Mouse (Mus musculus) kidney, embryonic 14.5 days (tissue): Measurements from ENCODE around the gene Slc16a4. TPM values are rescaled to one million over a fixed set of nuclear protein-coding genes. Genes with fewer than 3 reads are reported as not detected.
A peak's percentile ranks its signal among the peaks of the same experiment; 100 is the strongest.

Experiments
- ATAC-seq: fragments of 200-750 bp; cut with Nextera tagmentation; 2 replicates; pipeline ENCODE4 v1.8.0; 2017; ENCODE audit warnings: moderate number of reproducible peaks, mild to moderate bottlenecking, moderate TSS enrichment, moderate library complexity; ENCODE audit not compliant: low FRiP score, low TSS enrichment
- H3K27ac ChIP-seq: fragments of 300-500 bp; sonication (generic); 2 replicates; pipeline ENCODE4 v1.5.1; 2014; ENCODE audit warnings: low read depth, mild to moderate bottlenecking, low read length, moderate library complexity, mixed read lengths
- H3K27me3 ChIP-seq: fragments of 300-500 bp; sonication (generic); 2 replicates; pipeline ENCODE4 v1.6.1; 2014; ENCODE audit warnings: mild to moderate bottlenecking, low read length; ENCODE audit not compliant: control insufficient read depth, insufficient read depth
- H3K36me3 ChIP-seq: fragments of 300-500 bp; sonication (generic); 2 replicates; pipeline ENCODE4 v1.6.1; 2014; ENCODE audit warnings: low read length, mixed read lengths; ENCODE audit not compliant: control insufficient read depth, insufficient read depth
- H3K4me1 ChIP-seq: fragments of 300-500 bp; sonication (generic); 2 replicates; pipeline ENCODE4 v1.6.1; 2014; ENCODE audit warnings: low read length, mixed read lengths; ENCODE audit not compliant: control insufficient read depth, insufficient read depth
- H3K4me2 ChIP-seq: fragments of 300-500 bp; sonication (generic); replicated peaks from 2 replicates; pipeline ENCODE4 v1.6.1; 2014; ENCODE audit warnings: low read depth, mild to moderate bottlenecking, low read length
- H3K4me3 ChIP-seq: fragments of 300-500 bp; sonication (generic); 2 replicates; pipeline ENCODE4 v1.5.1; 2014; ENCODE audit warnings: mild to moderate bottlenecking, low read length
- H3K9ac ChIP-seq: fragments of 300-500 bp; sonication (generic); 2 replicates; pipeline ENCODE4 v1.6.1; 2014; ENCODE audit warnings: low read depth, mild to moderate bottlenecking, low read length, moderate library complexity
- H3K9me3 ChIP-seq: fragments of 300-500 bp; sonication (generic); 2 replicates; pipeline ENCODE4 v1.6.1; 2016; ENCODE audit warnings: low read length; ENCODE audit not compliant: control insufficient read depth
- WGBS: fragments of 180-500 bp; shearing (Covaris S2); extraction: QIAGEN DNeasy Blood & Tissue Kit; methylation state at CpG from one replicate; pipeline ENCODE4 v1.1.7; 2014; 5-methylcytosine and 5-hydroxymethylcytosine counted together
- polyA plus RNA-seq: library from polyadenylated mRNA; unstranded; fragments of >200 nt; fragmentation: Nextera tagmentation; extraction: Ambion mirVana; gene quantifications from 2 replicates; pipeline ENCODE4 v1.2.1, GENCODE M21; 2014

The Slc16a4 gene
- polyA plus RNA-seq: 4.4 and 5.1 TPM in 2 replicates

DNA sequence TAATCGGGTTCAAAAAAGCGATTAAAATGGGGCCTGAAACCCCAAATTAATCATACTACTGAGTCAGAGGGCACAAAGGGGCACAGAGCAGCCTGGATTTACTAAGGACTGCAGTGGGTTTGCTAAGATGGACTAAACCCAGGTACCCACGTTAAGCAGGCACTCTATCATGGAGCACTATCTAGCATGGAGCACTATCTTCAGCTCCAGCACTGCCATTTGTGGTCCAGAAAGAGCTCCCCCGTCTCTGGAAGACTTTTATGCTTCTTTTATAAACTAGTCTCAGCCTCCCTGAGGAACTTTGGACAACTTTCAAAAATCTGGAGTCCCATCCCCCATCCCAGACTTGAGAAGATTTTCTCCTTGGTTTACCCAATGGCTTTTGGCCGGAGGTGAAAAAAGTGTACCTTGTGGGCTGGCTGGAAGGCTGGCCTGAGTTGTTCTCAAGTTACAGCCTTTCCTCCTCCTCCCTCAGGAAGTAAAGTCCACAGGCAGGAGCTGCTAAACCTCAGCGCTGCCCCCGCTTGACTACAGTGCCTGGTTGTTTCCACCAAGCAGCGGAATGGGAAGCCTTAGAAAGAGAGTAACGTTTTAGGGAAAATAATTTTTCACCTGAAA is at the start of gene Slc16a4:
TSS of gene Slc16a4 (plus strand) at position 467 of the 618 bp plus-strand sequence.
- H3K4me3 ChIP-seq: no peak within 1 kb of the TSS
- WGBS: 19% methylated on average over 9 of the region's 9 CpGs
- H3K4me1 ChIP-seq: no peaks in the 10 kb centered on the region; the same call in 1 of the 2 replicates
- H3K36me3 ChIP-seq: no peaks in the 10 kb centered on the region
- peak; percentile 93 for ATAC-seq
- no peaks in the 10 kb centered on the region for H3K27me3 ChIP-seq
- no peak within 1 kb of the TSS for H3K4me2 ChIP-seq
- no peak within 1 kb of the TSS for H3K9ac ChIP-seq
- no peaks in the 10 kb centered on the region for H3K9me3 ChIP-seq
- H3K27ac ChIP-seq: peak within 1 kb of the TSS; percentile 32; the same call in 1 of the 2 replicates

DNA sequence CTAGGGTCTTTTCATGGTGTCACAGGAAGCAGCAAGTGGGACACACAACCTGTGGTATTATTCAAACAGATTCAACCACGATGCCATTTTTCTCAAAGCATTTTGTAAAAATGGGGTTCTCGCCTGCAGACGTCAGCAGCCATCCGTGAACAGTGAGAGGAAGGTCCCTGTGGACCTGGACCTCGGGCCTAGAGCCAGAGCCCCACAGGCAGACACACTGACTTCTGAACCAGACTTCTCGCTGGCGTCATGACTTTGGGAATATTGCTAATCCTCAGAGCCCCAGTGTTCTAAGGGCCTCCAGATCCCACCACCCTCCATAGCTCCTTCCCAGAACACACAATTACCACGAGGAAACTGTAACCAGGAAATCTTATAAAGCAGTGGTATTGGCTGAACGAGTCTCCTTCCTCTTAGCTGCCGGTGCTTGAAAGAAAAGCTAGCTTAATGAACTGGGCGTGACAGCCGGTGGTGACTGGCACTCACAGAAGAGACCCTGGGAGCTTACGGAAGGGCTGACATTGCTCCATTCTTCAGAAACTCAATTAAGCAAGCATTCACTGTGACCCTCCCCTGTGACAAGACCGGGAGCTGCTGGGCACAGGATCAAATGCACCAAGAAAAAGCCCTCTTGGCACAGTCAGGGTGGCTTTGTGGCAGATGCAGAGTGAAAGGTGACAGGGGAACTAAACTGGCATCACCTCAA is 49.5 kb upstream of the Slc16a4 start:
- H3K27ac ChIP-seq: no peak overlapping the region
- no peaks in the 10 kb centered on the region for H3K4me1 ChIP-seq
- no peak for ATAC-seq
- 0 out of 2 replicates have a peak, but pooled peaks cover 4% of the 10 kb centered on the region for H3K27me3 ChIP-seq
- no peak overlapping the region for H3K9ac ChIP-seq
- no peaks in the 10 kb centered on the region for H3K36me3 ChIP-seq
- WGBS: 46% methylated on average over 14 of the region's 14 CpGs
- H3K9me3 ChIP-seq: no peaks in the 10 kb centered on the region
- H3K4me2 ChIP-seq: no peak overlapping the region
- H3K4me3 ChIP-seq: no peak overlapping the region

DNA sequence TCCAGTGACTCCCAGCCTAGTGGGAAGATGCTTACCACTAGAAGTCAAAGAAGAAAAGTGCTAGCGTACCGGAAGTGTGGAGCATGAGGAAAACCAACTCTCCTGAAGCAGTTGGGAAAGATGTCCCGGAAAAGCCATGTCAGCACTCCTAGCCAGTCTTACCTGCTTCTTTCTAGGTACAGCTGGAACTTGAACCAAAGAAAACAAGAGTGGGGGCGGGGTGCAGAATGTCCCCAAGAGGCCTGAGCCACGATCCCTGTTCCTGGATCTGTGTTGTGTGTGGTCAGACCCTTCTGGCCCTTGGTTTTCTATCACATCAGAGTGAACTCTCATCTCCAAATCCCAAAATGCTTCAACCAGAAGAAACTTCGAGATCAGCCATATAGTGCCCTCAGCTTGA is 44.2 kb upstream of the Slc16a4 start:
- H3K9ac ChIP-seq: no peak overlapping the region
- H3K27me3 ChIP-seq: peaks cover 7% of the 10 kb centered on the region; the same call in 1 of the 2 replicates
- no peak overlapping the region for H3K4me3 ChIP-seq
- H3K4me2 ChIP-seq: no peak overlapping the region
- WGBS: 72% methylated on average over 6 of the region's 6 CpGs
- H3K4me1 ChIP-seq: no peaks in the 10 kb centered on the region
- H3K9me3 ChIP-seq: no peaks in the 10 kb centered on the region
- H3K27ac ChIP-seq: no peak overlapping the region
- H3K36me3 ChIP-seq: no peaks in the 10 kb centered on the region
- no peak for ATAC-seq

- Histone ChIP-seq H3K27ac (no peak overlapping the region), H3K4me2 (no peak overlapping the region), H3K27me3 (peaks cover 2% of the 10 kb centered on the region; the same call in 1 of the 2 replicates), H3K9ac (no peak overlapping the region), H3K4me3 (no peak overlapping the region), H3K36me3 (no peaks in the 10 kb centered on the region), H3K9me3 (no peaks in the 10 kb centered on the region), H3K4me1 (no peaks in the 10 kb centered on the region)
- WGBS: 66% methylated on average over 3 of the region's 3 CpGs
- no peak for ATAC-seq
These were observed 42.0 kb upstream of the Slc16a4 start for GRCm38 (mm10) chr3:107249042-107249441.

- WGBS: 50% methylated on average over 2 of the region's 2 CpGs
- Histone ChIP-seq H3K36me3 (no peaks in the 10 kb centered on the region), H3K4me3 (no peak overlapping the region), H3K4me2 (no peak overlapping the region), H3K27me3 (peaks cover 2% of the 10 kb centered on the region; the same call in 1 of the 2 replicates), H3K9me3 (no peaks in the 10 kb centered on the region), H3K27ac (no peak overlapping the region), H3K9ac (no peak overlapping the region), H3K4me1 (no peaks in the 10 kb centered on the region)
- no peak for ATAC-seq
These were observed 40.7 kb upstream of the Slc16a4 start for GRCm38 (mm10) chr3:107250320-107250719.

DNA sequence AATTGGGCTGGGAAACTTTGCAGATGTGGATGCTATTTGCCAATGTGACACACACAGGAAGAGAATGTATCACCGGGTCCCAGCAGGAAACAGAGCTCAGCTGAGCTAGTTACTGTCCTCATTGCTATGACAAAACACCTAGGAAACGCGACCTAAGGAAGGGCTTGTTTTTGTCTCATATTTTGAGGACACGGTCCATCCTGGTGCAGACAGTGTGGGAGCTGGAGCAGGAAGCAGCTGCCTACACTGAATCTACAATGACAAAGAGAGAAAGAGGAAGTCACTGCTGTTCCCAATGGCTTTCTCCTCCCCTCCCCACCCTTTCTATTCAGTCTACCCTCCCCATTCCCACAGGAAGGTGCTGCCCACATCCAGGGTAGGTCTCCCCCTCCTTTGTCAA is 39.0 kb upstream of the Slc16a4 start:
- Histone ChIP-seq H3K9me3 (no peaks in the 10 kb centered on the region), H3K4me3 (no peak overlapping the region), H3K36me3 (no peaks in the 10 kb centered on the region), H3K4me1 (no peaks in the 10 kb centered on the region), H3K27me3 (no peaks in the 10 kb centered on the region), H3K27ac (no peak overlapping the region), H3K9ac (no peak overlapping the region), H3K4me2 (no peak overlapping the region)
- ATAC-seq: 0 out of 2 replicates have a peak, but pooled peaks have one; percentile 20
- 64% methylated on average over 4 of the region's 4 CpGs for WGBS

DNA sequence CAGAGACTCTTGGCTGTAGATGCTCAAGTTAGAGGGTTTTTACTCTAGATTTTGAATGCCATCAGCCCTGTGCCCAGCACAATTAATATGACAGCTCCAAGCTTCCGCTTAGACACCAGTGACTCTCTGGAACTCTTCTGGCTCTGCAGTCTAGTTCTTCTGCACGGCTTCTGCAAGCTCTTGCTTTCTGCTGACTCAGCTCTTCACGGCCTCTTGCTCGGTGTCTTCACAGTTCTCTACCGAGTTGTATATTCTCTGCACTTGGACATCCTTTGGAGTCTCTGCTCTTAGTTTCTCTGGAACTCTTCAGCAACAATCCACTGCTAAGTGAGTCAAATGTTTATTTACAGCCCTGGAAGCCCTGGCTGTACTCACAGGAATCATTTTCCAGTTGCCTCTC is 37.1 kb upstream of the Slc16a4 start:
- no peak for ATAC-seq
- no peaks in the 10 kb centered on the region for H3K9me3 ChIP-seq
- no peak overlapping the region for H3K9ac ChIP-seq
- H3K36me3 ChIP-seq: no peaks in the 10 kb centered on the region
- no peak overlapping the region for H3K4me3 ChIP-seq
- H3K27me3 ChIP-seq: no peaks in the 10 kb centered on the region
- H3K4me1 ChIP-seq: no peaks in the 10 kb centered on the region
- 76% methylated on average over 5 of the region's 5 CpGs for WGBS
- H3K4me2 ChIP-seq: no peak overlapping the region
- H3K27ac ChIP-seq: no peak overlapping the region

DNA sequence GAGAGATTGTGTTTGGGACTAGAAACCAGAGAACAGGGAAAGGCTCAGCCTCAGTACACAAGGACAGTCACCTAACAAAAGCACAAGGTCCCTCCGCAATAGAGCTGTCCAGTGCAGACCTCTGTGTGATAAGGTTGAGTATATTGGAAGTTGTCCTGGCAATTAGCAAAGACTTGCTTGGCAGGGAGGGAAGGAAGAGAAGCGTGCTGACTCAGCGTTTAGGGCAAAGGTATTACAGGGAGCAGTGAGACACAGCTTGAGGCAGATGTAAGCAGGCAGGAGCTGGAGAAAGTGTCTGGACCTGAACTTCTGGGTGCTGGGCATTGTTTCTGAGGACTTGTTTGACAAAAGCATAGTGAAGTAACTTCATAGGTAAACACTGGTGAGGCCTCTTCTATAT is 35.0 kb upstream of the Slc16a4 start:
- WGBS: 83% methylated on average over 3 of the region's 3 CpGs
- Histone ChIP-seq H3K9ac (no peak overlapping the region), H3K9me3 (no peaks in the 10 kb centered on the region), H3K27me3 (no peaks in the 10 kb centered on the region), H3K27ac (no peak overlapping the region), H3K4me2 (no peak overlapping the region), H3K36me3 (no peaks in the 10 kb centered on the region), H3K4me1 (no peaks in the 10 kb centered on the region), H3K4me3 (no peak overlapping the region)
- no peak for ATAC-seq

DNA sequence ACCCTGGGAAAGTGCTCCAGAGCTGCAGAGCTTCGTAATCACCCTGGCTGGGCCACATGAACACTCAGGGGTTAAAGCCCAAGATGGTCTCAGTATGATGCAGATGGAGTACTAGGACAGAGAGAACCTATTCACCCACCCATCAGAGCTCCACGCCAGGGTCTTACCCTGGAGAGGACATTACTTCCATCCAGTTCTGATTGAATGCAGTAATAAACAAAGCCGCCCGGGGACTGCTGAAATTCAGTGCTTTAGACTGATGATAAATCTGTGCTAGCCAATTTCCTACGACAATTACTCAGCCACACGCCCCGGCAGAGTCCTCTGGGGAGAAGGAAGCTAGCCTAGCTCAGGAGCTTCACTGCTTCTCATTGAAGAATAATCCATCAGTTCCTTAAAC is 34.3 kb upstream of the Slc16a4 start:
- Histone ChIP-seq H3K27ac (no peak overlapping the region), H3K27me3 (no peaks in the 10 kb centered on the region), H3K9ac (no peak overlapping the region), H3K4me3 (no peak overlapping the region), H3K4me2 (no peak overlapping the region), H3K36me3 (no peaks in the 10 kb centered on the region), H3K4me1 (0 out of 2 replicates have a peak, but pooled peaks cover 2% of the 10 kb centered on the region), H3K9me3 (no peaks in the 10 kb centered on the region)
- 43% methylated on average over 7 of the region's 7 CpGs for WGBS
- no peak for ATAC-seq
